ENCODE assay signal across 15 mouse cellular contexts in the genomic region with DNA sequence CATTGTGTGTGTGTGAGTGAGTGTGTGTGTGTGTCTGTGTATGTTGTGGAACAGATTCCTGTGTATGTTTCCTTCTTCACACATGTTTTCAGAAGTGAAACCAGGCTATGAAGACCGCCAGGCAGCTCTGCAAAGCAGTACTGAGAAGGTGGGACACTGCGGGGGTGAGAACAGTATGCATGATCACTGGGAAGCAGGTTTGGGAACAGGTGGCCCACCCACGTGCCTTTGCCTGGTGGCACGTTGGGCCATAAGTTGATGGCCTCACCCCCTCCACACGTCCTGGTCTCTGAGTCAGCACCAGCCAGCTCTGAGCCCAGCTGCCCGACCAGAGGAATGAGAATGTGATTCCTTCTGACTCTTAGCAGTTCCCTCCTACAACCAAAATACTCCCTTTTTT.
DNase-seq lines count a peak whose midpoint lies in the region; ATAC-seq lines count a peak whose summit lies in the region.
"Had no signal": no experiment of that assay in that cellular context is flagged by ENCODE, and none has a peak within 500 bp of the region (broad histone marks: within the 10 kb centered on the region; RNA-seq: fewer than 3 reads in every experiment).

No protein-coding gene starts in this region.

- H3K4me1 ChIP-seq in forebrain, embryonic 10.5 days = peaks cover 17% of the 10 kb centered on the region
- H3K4me1 ChIP-seq in forebrain, embryonic 13.5 days = peaks cover 11% of the 10 kb centered on the region
- no peaks in the 10 kb centered on the region for H3K4me1 ChIP-seq in midbrain, embryonic 14.5 days (ENCODE audit: control insufficient read depth, insufficient read depth, low read length)
- H3K4me1 ChIP-seq: lung, embryonic 15.5 days had no signal

- H3K9ac ChIP-seq in forebrain, embryonic 13.5 days = no peak overlapping the region
- H3K9ac ChIP-seq in midbrain, embryonic 14.5 days (replicated peaks; ENCODE audit: low read length) = no peak overlapping the region
- H3K9ac ChIP-seq: limb, embryonic 12.5 days; lung, embryonic 15.5 days had no signal

- 0 out of 2 replicates have a peak overlapping the region, but pooled peaks have one; percentile 15 for H3K27ac ChIP-seq in forebrain, embryonic 10.5 days
- H3K27ac ChIP-seq in forebrain, embryonic 13.5 days = no peak overlapping the region
- H3K27ac ChIP-seq in midbrain, embryonic 14.5 days (replicated peaks; ENCODE audit: low read depth, low read length) = no peak overlapping the region
- H3K27ac ChIP-seq: limb, embryonic 12.5 days; lung, embryonic 15.5 days had no signal

- peaks cover 39% of the 10 kb centered on the region for H3K27me3 ChIP-seq in forebrain, embryonic 10.5 days (ENCODE audit: poor library complexity, severe bottlenecking)
- H3K27me3 ChIP-seq in forebrain, embryonic 13.5 days = no peaks in the 10 kb centered on the region
- H3K27me3 ChIP-seq in midbrain, embryonic 14.5 days (ENCODE audit: control insufficient read depth, insufficient read depth, low read length) = no peaks in the 10 kb centered on the region
- H3K27me3 ChIP-seq: lung, embryonic 15.5 days had no signal

- H3K36me3 ChIP-seq in forebrain, embryonic 10.5 days (replicated peaks) = no peaks in the 10 kb centered on the region
- no peaks in the 10 kb centered on the region for H3K36me3 ChIP-seq in forebrain, embryonic 13.5 days (ENCODE audit: poor library complexity, severe bottlenecking)
- H3K36me3 ChIP-seq in midbrain, embryonic 14.5 days (ENCODE audit: control insufficient read depth, insufficient read depth, low read length) = no peaks in the 10 kb centered on the region
- H3K36me3 ChIP-seq: limb, embryonic 12.5 days; lung, embryonic 15.5 days had no signal

- no peaks in the 10 kb centered on the region for H3K9me3 ChIP-seq in forebrain, embryonic 10.5 days
- no peaks in the 10 kb centered on the region for H3K9me3 ChIP-seq in forebrain, embryonic 13.5 days (replicated peaks)
- no peaks in the 10 kb centered on the region for H3K9me3 ChIP-seq in midbrain, embryonic 14.5 days (ENCODE audit: control insufficient read depth, low read length)
- H3K9me3 ChIP-seq: limb, embryonic 12.5 days; lung, embryonic 15.5 days had no signal

- 76% methylated on average over 6 of the region's 6 CpGs for WGBS in forebrain, embryonic 10.5 days
- 73% methylated on average over 6 of the region's 6 CpGs for WGBS in forebrain, embryonic 13.5 days
- 73% methylated on average over 6 of the region's 6 CpGs for WGBS in midbrain, embryonic 14.5 days

- no peak overlapping the region for H3K4me2 ChIP-seq in forebrain, embryonic 13.5 days
- H3K4me2 ChIP-seq in midbrain, embryonic 14.5 days (ENCODE audit: low read length) = no peak overlapping the region
- H3K4me2 ChIP-seq: limb, embryonic 12.5 days; lung, embryonic 15.5 days; midbrain, embryonic 11.5 days had no signal

- DNase-seq in forebrain, embryonic 10.5 days (ENCODE audit: extremely low spot score, low spot score) = peak; percentile 7
- peak; percentile 54 to 61 for DNase-seq in layer of hippocampus, postnatal 14 days (ENCODE audit: low spot score in 2 of 2)
- DNase-seq in right cerebral cortex, postnatal 10 days (ENCODE audit: low spot score in 2 of 2) = peak; percentile 49 to 58
- DNase-seq in midbrain, embryonic 14.5 days = no peak
- no peak for DNase-seq in gastrocnemius, adult 18-20 months (ENCODE audit: low spot score)
- DNase-seq: adrenal gland, postnatal 36 days; cerebellum, adult 18-20 months; heart, postnatal 4 days; kidney, adult 11 months had no signal

- H3K4me3 ChIP-seq in forebrain, embryonic 10.5 days = no peak overlapping the region
- no peak overlapping the region for H3K4me3 ChIP-seq in forebrain, embryonic 13.5 days
- no peak overlapping the region for H3K4me3 ChIP-seq in midbrain, embryonic 14.5 days (replicated peaks; ENCODE audit: low read depth, low read length)
- H3K4me3 ChIP-seq: limb, embryonic 12.5 days; lung, embryonic 15.5 days had no signal

- ATAC-seq in forebrain, embryonic 13.5 days = no peak
- ATAC-seq in activated CD4-positive, CD25-positive, alpha-beta regulatory T cell, adult 4 months = peak; percentile 10
- ATAC-seq in midbrain, embryonic 14.5 days (ENCODE audit: low FRiP score, low TSS enrichment) = no peak
- no peak for ATAC-seq in monocyte, adult 5-6 weeks (replicated peaks; ENCODE audit: insufficient number of reproducible peaks, low FRiP score, low TSS enrichment, poor library complexity, severe bottlenecking)

Comparison
In these comparisons a context has a peak if more than half of its experiments do, and no peak if none do; other contexts are left out.
1. DNase-seq: peak in forebrain, embryonic 10.5 days (single experiment), layer of hippocampus, postnatal 14 days (2 of 2) and right cerebral cortex, postnatal 10 days (2 of 2); none in midbrain, embryonic 14.5 days (single experiment) and gastrocnemius, adult 18-20 months (single experiment).